Mouse (Mus musculus): ENCODE measurements around the gene Ripk1. TPM values are rescaled to one million over a fixed set of nuclear protein-coding genes. Genes with fewer than 3 reads are reported as not detected.

The Ripk1 gene
- polyA plus RNA-seq, 1 experiment: 14.2 TPM

DNA sequence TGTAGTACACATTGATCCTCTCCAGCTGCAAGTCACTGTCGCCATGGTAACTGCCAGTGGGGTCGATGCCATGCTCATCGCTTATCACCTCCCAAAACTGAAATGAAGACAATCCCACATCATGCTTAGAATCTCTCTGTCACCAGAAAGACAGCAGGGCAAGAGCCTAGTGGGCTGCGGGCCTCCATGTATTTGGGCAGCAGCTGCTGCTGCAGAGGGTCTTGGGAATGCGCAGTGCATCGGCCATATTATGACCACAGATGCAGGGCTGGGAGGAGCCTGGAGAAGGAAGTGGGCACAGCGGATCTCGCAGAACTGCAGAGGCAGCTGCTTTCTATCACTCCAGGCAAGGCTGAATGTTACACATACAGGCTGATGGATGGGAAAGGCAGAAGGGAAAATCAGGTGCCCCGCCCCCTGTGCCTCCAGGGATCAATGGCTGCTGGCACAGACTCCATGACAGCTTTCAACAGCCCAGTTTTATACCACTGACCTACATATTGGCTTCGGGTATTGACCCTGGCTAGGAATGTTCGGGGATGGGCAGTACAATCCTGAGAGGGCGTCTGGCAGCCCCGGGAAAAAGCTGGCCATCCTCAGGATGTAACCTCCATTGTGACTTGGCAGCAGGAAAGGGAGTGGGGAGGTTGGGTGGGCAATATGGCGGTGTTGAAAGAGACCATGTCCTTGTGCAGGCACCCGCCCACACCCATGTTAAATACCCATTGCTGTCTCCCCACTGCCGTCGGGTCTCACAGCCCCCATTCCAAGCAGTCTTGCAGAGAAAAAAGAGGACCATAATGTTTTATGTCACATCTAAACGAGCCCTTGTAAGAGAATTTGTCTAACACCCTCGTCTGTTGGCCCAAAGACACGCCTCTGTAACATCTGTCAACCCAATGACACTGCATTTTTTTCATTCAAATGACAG, 74.7 kb downstream of the Ripk1 start:
- peak overlapping the region; percentile 42 for H3K4me3 ChIP-seq (replicated peaks; ENCODE audit: control insufficient read depth, low read depth, low read length)
- peaks cover 4% of the 10 kb centered on the region; the same call in 1 of the 2 replicates for H3K4me1 ChIP-seq (ENCODE audit: control insufficient read depth, insufficient read depth, low read length)
- TF ChIP-seq POLR2A (IDR thresholded peaks at IDR 0.05; ENCODE audit: borderline replicate concordance, control insufficient read depth, low read depth, low read length) (no peak), CTCF (IDR thresholded peaks at IDR 0.05; ENCODE audit: control insufficient read depth, insufficient read depth, low read length) (no peak)
- H3K27ac ChIP-seq (ENCODE audit: control insufficient read depth, insufficient read depth, low read depth, low read length, poor library complexity): no peak overlapping the region
- WGBS: 38% methylated on average over 20 of the region's 20 CpGs

DNA sequence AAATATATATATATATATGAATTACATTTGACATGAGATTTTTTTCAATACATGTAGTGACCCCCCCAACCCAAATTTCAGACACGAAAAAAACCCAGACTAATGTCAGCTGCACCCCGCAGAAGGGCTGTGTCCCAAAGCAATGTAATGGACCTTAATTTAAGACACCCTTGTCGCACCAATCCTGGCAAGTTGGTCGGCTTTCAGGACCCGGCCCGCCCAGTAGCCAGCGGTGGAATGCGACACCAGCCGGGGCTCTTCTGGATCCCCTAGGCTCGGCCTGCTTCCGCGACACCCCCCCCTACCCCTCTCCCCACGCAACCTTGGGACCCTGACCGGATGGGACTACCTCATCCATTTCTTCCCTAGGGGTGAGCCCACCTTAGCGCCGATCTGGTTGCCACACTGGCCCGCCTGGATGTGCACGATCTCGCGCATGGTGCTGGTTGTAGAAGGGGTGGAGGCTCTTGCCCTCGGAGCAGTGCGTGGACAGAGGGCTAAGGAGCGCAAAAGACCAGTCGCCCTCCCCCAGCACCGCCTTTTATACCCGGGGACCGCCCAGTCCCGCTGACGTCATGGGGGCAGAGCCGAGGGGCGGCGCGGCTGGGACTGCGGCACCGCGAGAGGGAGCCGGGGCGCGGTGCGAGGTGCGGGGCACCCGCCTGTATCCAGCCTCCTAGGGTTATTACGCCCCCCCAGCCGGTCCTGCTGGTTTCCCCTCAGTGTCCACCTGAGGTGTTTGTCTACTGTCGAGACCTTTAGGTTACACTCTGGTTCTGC, 75.5 kb downstream of the Ripk1 start, which contains the start of gene Tubb2a:
Gene Tubb2a, minus strand, starts transcription at position 516 of the 780 bp plus-strand sequence.
- under 1% methylated on average over 45 of the region's 45 CpGs for WGBS
- Histone ChIP-seq H3K4me1 (ENCODE audit: control insufficient read depth, insufficient read depth, low read length) (peaks cover 4% of the 10 kb centered on the region; the same call in 1 of the 2 replicates), H3K27ac (ENCODE audit: control insufficient read depth, insufficient read depth, low read depth, low read length, poor library complexity) (peak within 1 kb of the TSS; percentile 28), H3K4me3 (replicated peaks; ENCODE audit: control insufficient read depth, low read depth, low read length) (peak within 1 kb of the TSS; percentile 86)
- peak; percentile 98 for TF ChIP-seq POLR2A (IDR thresholded peaks at IDR 0.05; ENCODE audit: borderline replicate concordance, control insufficient read depth, low read depth, low read length)
- TF ChIP-seq CTCF (IDR thresholded peaks at IDR 0.05; ENCODE audit: control insufficient read depth, insufficient read depth, low read length): peak; percentile 33; the same call in 1 of the 2 replicates

DNA sequence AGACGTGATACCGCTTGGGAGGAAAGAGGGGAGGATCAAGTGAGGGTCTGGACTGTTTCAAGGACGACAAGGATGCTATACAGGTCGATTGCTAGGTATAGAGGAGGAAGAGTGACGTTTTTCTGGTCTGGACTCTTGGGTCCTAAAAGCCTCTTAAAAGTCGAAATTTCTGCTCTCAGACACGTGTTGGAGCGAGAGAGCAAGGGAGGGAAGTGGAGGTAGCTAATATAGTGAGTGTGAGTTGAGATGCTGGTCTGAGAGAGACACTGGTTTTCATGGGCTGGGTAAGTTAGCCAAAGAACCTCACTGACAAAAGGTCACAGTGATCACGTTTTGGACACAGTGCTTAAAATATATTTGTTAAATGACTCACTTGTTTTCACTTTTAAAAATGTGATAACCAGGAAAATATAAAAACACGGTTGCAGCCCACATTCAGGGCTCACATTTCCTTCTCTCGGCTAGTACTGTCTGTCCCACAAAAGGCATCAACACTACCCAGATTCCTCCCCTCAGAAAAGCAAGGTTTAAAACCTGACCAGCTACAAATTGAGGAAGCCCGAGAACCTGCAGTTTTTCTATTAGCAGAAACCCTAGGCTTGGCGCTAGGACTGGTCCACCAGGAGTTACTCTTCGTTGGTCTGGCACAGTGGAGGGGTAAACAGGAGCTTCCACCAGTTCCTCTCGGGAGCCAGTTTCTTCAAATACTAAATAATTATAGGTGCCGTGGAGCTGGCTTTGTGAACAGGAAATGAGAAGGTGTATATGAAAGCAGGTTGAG, 76.5 kb downstream of the Ripk1 start:
- peak overlapping the region; percentile 29 for H3K4me3 ChIP-seq (replicated peaks; ENCODE audit: control insufficient read depth, low read depth, low read length)
- H3K27ac ChIP-seq (ENCODE audit: control insufficient read depth, insufficient read depth, low read depth, low read length, poor library complexity): no peak overlapping the region
- 8% methylated on average over 16 of the region's 16 CpGs for WGBS
- peaks cover 4% of the 10 kb centered on the region; the same call in 1 of the 2 replicates for H3K4me1 ChIP-seq (ENCODE audit: control insufficient read depth, insufficient read depth, low read length)
- TF ChIP-seq CTCF (IDR thresholded peaks at IDR 0.05; ENCODE audit: control insufficient read depth, insufficient read depth, low read length) (no peak), POLR2A (IDR thresholded peaks at IDR 0.05; ENCODE audit: borderline replicate concordance, control insufficient read depth, low read depth, low read length) (no peak)

DNA sequence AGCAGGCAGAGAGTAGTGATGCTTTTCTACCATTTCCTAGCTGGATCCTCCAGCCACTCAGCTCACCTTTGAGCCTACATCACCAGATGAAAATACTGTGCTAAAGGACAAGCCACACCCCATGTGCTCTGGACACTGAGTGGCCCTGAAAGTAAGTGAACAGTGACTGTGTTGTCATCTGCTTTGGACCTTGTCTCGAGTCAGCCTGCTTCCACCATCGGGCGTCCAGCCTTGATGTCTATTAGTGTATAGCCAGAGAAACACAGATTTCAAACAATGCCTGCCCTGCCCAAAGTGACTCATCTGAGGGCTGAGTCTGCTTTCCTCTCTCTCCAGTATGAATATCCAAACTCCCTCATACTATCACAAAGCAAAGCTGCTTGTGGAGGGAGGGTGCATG, 77.6 kb downstream of the Ripk1 start:
- WGBS: 88% methylated on average over 3 of the region's 3 CpGs
- H3K4me3 ChIP-seq (replicated peaks; ENCODE audit: control insufficient read depth, low read depth, low read length): no peak overlapping the region
- TF ChIP-seq CTCF (IDR thresholded peaks at IDR 0.05; ENCODE audit: control insufficient read depth, insufficient read depth, low read length) (no peak), POLR2A (IDR thresholded peaks at IDR 0.05; ENCODE audit: borderline replicate concordance, control insufficient read depth, low read depth, low read length) (no peak)
- peaks cover 4% of the 10 kb centered on the region; the same call in 1 of the 2 replicates for H3K4me1 ChIP-seq (ENCODE audit: control insufficient read depth, insufficient read depth, low read length)
- no peak overlapping the region for H3K27ac ChIP-seq (ENCODE audit: control insufficient read depth, insufficient read depth, low read depth, low read length, poor library complexity)

DNA sequence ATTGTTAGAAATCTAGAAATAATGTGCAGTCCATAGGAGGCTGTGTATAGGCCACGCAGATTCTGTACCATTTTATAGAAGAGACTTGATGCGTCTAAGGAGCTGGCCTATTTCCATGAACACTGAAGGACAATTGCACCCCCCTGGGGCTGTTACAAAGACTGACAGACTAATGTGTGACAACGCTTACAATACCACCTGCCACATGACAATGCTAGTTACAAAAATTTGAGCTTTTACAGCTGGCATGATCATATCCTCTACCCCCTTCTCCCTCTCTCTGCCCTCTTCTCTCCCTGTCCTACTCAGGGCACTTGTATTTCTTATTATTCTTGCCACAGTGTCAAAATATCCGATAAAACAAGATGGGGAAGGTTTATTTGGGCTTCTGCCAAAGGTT, 79.8 kb downstream of the Ripk1 start:
- 76% methylated on average over 4 of the region's 4 CpGs for WGBS
- no peak overlapping the region for H3K4me3 ChIP-seq (replicated peaks; ENCODE audit: control insufficient read depth, low read depth, low read length)
- no peaks in the 10 kb centered on the region; the same call in 1 of the 2 replicates for H3K4me1 ChIP-seq (ENCODE audit: control insufficient read depth, insufficient read depth, low read length)
- H3K27ac ChIP-seq (ENCODE audit: control insufficient read depth, insufficient read depth, low read depth, low read length, poor library complexity): no peak overlapping the region
- no peak for TF ChIP-seq POLR2A (IDR thresholded peaks at IDR 0.05; ENCODE audit: borderline replicate concordance, control insufficient read depth, low read depth, low read length)

DNA sequence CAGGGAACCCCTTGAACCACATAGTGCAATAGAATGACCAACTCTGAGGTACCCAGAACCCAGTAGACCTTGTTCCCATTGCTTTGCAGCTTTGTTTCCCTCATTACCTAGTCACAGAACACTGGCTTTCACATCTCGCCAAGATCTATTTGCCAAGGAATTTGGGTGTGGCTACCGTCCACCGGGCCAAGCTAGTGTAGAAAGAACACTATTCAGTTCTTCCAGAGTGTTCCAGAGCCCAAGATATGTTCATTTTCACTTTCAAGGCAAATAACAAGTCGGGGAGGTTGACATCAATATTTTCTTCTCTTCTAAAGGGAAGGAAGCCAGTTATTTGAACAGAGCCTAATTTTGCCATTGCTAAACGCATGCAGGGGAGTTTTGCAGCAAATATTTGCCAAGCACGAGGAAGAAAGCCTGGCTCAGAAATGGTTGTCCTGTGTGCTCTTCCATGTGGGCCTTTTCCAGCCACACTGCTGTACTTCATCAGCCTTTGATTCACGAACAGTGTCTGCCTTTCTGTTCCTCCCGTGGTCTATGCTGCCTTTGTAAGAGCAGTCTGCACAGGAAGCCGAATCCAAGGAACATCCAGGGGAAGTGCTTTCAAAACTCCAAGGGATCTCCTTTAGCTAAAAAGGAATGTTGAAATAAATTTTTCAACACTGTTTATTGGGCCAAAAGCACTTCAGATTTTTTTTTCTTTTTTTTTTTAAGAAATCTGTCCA, 82.0 kb downstream of the Ripk1 start:
- H3K4me1 ChIP-seq (ENCODE audit: control insufficient read depth, insufficient read depth, low read length): peaks cover 3% of the 10 kb centered on the region; the same call in 1 of the 2 replicates
- H3K27ac ChIP-seq (ENCODE audit: control insufficient read depth, insufficient read depth, low read depth, low read length, poor library complexity): no peak overlapping the region
- no peak overlapping the region for H3K4me3 ChIP-seq (replicated peaks; ENCODE audit: control insufficient read depth, low read depth, low read length)
- 74% methylated on average over 9 of the region's 9 CpGs for WGBS
- TF ChIP-seq POLR2A (IDR thresholded peaks at IDR 0.05; ENCODE audit: borderline replicate concordance, control insufficient read depth, low read depth, low read length) (no peak), CTCF (IDR thresholded peaks at IDR 0.05; ENCODE audit: control insufficient read depth, insufficient read depth, low read length) (no peak)

Other genes with a start within 250 kb of the Ripk1 start
- gene Serpinb6e, start 159.0 kb upstream of the Ripk1 start, polyA plus RNA-seq (2011; ENCODE audit: insufficient read depth, insufficient read length, low replicate concordance, missing spikeins): not detected in 2 replicates
- gene Serpinb6c, start 96.7 kb upstream of the Ripk1 start, polyA plus RNA-seq (2011; ENCODE audit: insufficient read depth, insufficient read length, low replicate concordance, missing spikeins): 7.7 TPM in 1 of 2 replicates, not detected in the other
- 5.7 and 14.7 TPM in 2 replicates for gene Nqo2, start 37.7 kb upstream of the Ripk1 start, polyA plus RNA-seq (2011; ENCODE audit: insufficient read depth, insufficient read length, low replicate concordance, missing spikeins)
- 42.6 and 87.2 TPM in 2 replicates for gene Serpinb6a, start 431 bp downstream of the Ripk1 start, polyA plus RNA-seq (2011; ENCODE audit: insufficient read depth, insufficient read length, low replicate concordance, missing spikeins)
- 11.4 and 14.0 TPM in 2 replicates for gene Bphl, start 35.2 kb downstream of the Ripk1 start, polyA plus RNA-seq (2011; ENCODE audit: insufficient read depth, insufficient read length, low replicate concordance, missing spikeins)
- 37.1 and 37.6 TPM in 2 replicates for gene Tubb2a, start 75.6 kb downstream of the Ripk1 start, polyA plus RNA-seq (2011; ENCODE audit: insufficient read depth, insufficient read length, low replicate concordance, missing spikeins)
- gene Tubb2b, start 128.1 kb downstream of the Ripk1 start, polyA plus RNA-seq (2011; ENCODE audit: insufficient read depth, insufficient read length, low replicate concordance, missing spikeins): 4.1 and 37.3 TPM in 2 replicates
- 12.9 and 30.1 TPM in 2 replicates for gene Psmg4, start 160.6 kb downstream of the Ripk1 start, polyA plus RNA-seq (2011; ENCODE audit: insufficient read depth, insufficient read length, low replicate concordance, missing spikeins)

Measured in bone marrow, adult 2 months (tissue).